Mouse (Mus musculus) C2C12 (cell line): ENCODE measurements around the gene Tpgs1.

Source experiments
- CTCF ChIP-seq: IDR thresholded peaks from one replicate; pipeline ENCODE4 v1.5.1; 2011; ENCODE audit not compliant: control insufficient read depth, insufficient read depth, insufficient read length
- MAX ChIP-seq: IDR thresholded peaks from one replicate; pipeline ENCODE4 v1.6.1; 2011; ENCODE audit warnings: mild to moderate bottlenecking, control low read depth
- MYOD1 ChIP-seq: IDR thresholded peaks from one replicate; pipeline ENCODE4 v1.6.1; 2011; ENCODE audit warnings: low read depth; ENCODE audit not compliant: control insufficient read depth, insufficient read length

GRCm38 (mm10) chr10:79633006-79633777 lies 36.0 kb upstream of the Tpgs1 start:
- TF ChIP-seq CTCF (no peak), MAX (peak; percentile 97), MYOD1 (peak; percentile 12)
